Mouse (Mus musculus) liver, adult 2 months (tissue): ENCODE results near the gene C87436. TPM values are rescaled to one million over a fixed set of nuclear protein-coding genes. Genes with fewer than 3 reads are reported as not detected.

Source experiments
- DNase-seq: peaks from one replicate; pipeline ENCODE4 v3.0.0-alpha.2; 2011; ENCODE audit warnings: low read depth, low spot score; ENCODE audit errors: extremely low read depth
- H3K27ac ChIP-seq: fragments of 200-500 bp; replicated peaks from 2 replicates; pipeline ENCODE4 v1.5.1; 2012; ENCODE audit warnings: low read depth, mild to moderate bottlenecking, control low read depth, inconsistent platforms, low read length; ENCODE audit not compliant: insufficient read depth
- H3K27me3 ChIP-seq: fragments of 200-500 bp; 2 replicates; pipeline ENCODE4 v1.6.1; 2012; ENCODE audit warnings: mild to moderate bottlenecking, moderate library complexity, low read length, inconsistent platforms; ENCODE audit not compliant: control insufficient read depth, insufficient read depth
- H3K36me3 ChIP-seq: fragments of 200-500 bp; 2 replicates; pipeline ENCODE4 v1.6.1; 2012; ENCODE audit warnings: low read length, inconsistent platforms; ENCODE audit not compliant: control insufficient read depth, insufficient read depth
- H3K4me1 ChIP-seq: fragments of 200-500 bp; 2 replicates; pipeline ENCODE4 v1.6.1; 2011; ENCODE audit warnings: low read length; ENCODE audit not compliant: control insufficient read depth, insufficient read depth
- H3K4me3 ChIP-seq: fragments of 200-500 bp; 2 replicates; pipeline ENCODE4 v1.5.1; 2011; ENCODE audit warnings: low read depth, mild to moderate bottlenecking, control low read depth, low read length, moderate library complexity; ENCODE audit not compliant: insufficient read depth
- H3K79me2 ChIP-seq: fragments of 200-500 bp; 2 replicates; pipeline ENCODE4 v1.6.1; 2012; ENCODE audit warnings: inconsistent platforms, mild to moderate bottlenecking, low read length, moderate library complexity; ENCODE audit not compliant: control insufficient read depth, insufficient read depth
- H3K9ac ChIP-seq: fragments of 200-500 bp; 2 replicates; pipeline ENCODE4 v1.6.1; 2012; ENCODE audit warnings: low read depth, mild to moderate bottlenecking, control low read depth, inconsistent platforms, low read length
- CTCF ChIP-seq: fragments of 200-500 bp; IDR thresholded peaks from 2 replicates; pipeline ENCODE4 v1.5.1; 2011; ENCODE audit warnings: low read depth, low read length, control low read depth
- POLR2A ChIP-seq: fragments of 200-500 bp; IDR thresholded peaks from 2 replicates; pipeline ENCODE4 v1.6.1; 2011; ENCODE audit warnings: low read length, control low read depth; ENCODE audit not compliant: insufficient read depth; ENCODE audit errors: extremely low read depth
- WGBS: fragments of 180-500 bp; shearing (Covaris S2); methylation state at CpG from one replicate; pipeline ENCODE4 v1.1.7; 2018; 5-methylcytosine and 5-hydroxymethylcytosine counted together
- polyA plus RNA-seq: library from polyadenylated mRNA; depleted of rRNA; stranded (reverse); fragments of >200 nt; gene quantifications from 2 replicates; pipeline ENCODE4 v1.2.3, GENCODE M21; 2012
- total RNA-seq: library from RNA; depleted of rRNA; stranded (reverse); fragments of >200 nt; gene quantifications from 2 replicates; pipeline ENCODE4 v1.2.3, GENCODE M21; 2014

The C87436 gene
- total and polyA plus RNA-seq, 2 experiments, result 7.6 to 10.1 TPM

- H3K36me3 ChIP-seq, result peaks cover 25% of the 10 kb centered on the region
- H3K79me2 ChIP-seq, result no peaks in the 10 kb centered on the region
- H3K4me1 ChIP-seq, result no peaks in the 10 kb centered on the region
- TF ChIP-seq POLR2A (no peak), CTCF (no peak)
- no peak overlapping the region for H3K9ac ChIP-seq
- H3K4me3 ChIP-seq, result no peak overlapping the region
- no peak for DNase-seq
- H3K27ac ChIP-seq, result no peak overlapping the region
- 95% methylated on average over 3 of the region's 3 CpGs for WGBS
- no peaks in the 10 kb centered on the region for H3K27me3 ChIP-seq
Measured at GRCm38 (mm10) chr6:86431531-86431930, 6.6 kb upstream of the C87436 start.

GRCm38 (mm10) chr6:86433696-86434095, 4.5 kb upstream of the C87436 start:
- TF ChIP-seq CTCF (no peak), POLR2A (no peak)
- Histone ChIP-seq H3K27me3 (no peaks in the 10 kb centered on the region), H3K79me2 (no peaks in the 10 kb centered on the region), H3K4me1 (no peaks in the 10 kb centered on the region), H3K4me3 (no peak overlapping the region), H3K36me3 (peaks cover 11% of the 10 kb centered on the region), H3K9ac (no peak overlapping the region), H3K27ac (no peak overlapping the region)
- no peak for DNase-seq
- WGBS, result 89% methylated on average over 1 of the region's 1 CpGs

- H3K4me1 ChIP-seq, result no peaks in the 10 kb centered on the region
- H3K36me3 ChIP-seq, result peaks cover 1% of the 10 kb centered on the region; the same call in 1 of the 2 replicates
- TF ChIP-seq CTCF, result peak; percentile 66
- TF ChIP-seq POLR2A, result no peak
- no peaks in the 10 kb centered on the region for H3K27me3 ChIP-seq
- H3K9ac ChIP-seq, result peak overlapping the region; percentile 77
- H3K27ac ChIP-seq, result peak overlapping the region; percentile 68
- peaks cover 2% of the 10 kb centered on the region; the same call in 1 of the 2 replicates for H3K79me2 ChIP-seq
- DNase-seq, result peak; percentile 69
- WGBS, result 2% methylated on average over 14 of the region's 14 CpGs
- H3K4me3 ChIP-seq, result peak overlapping the region; percentile 76
Measured at GRCm38 (mm10) chr6:86437711-86438110, 463 bp upstream of the C87436 start.

- H3K4me3 ChIP-seq, result peak overlapping the region; percentile 76
- H3K79me2 ChIP-seq, result peaks cover 2% of the 10 kb centered on the region; the same call in 1 of the 2 replicates
- 1% methylated on average over 13 of the region's 13 CpGs for WGBS
- TF ChIP-seq POLR2A, result no peak
- no peak for TF ChIP-seq CTCF
- peaks cover 3% of the 10 kb centered on the region; the same call in 1 of the 2 replicates for H3K36me3 ChIP-seq
- H3K27ac ChIP-seq, result peak overlapping the region; percentile 46
- no peak for DNase-seq
- H3K4me1 ChIP-seq, result no peaks in the 10 kb centered on the region
- H3K27me3 ChIP-seq, result no peaks in the 10 kb centered on the region
- peak overlapping the region; percentile 80 for H3K9ac ChIP-seq
Measured at GRCm38 (mm10) chr6:86439119-86439496, 934 bp downstream of the C87436 start.

- H3K27ac ChIP-seq, result no peak overlapping the region
- H3K4me1 ChIP-seq, result no peaks in the 10 kb centered on the region
- H3K36me3 ChIP-seq, result peaks cover 5% of the 10 kb centered on the region; the same call in 1 of the 2 replicates
- H3K9ac ChIP-seq, result no peak overlapping the region
- peaks cover 2% of the 10 kb centered on the region; the same call in 1 of the 2 replicates for H3K79me2 ChIP-seq
- TF ChIP-seq POLR2A (no peak), CTCF (no peak)
- 98% methylated on average over 1 of the region's 1 CpGs for WGBS
- no peaks in the 10 kb centered on the region for H3K27me3 ChIP-seq
- no peak overlapping the region for H3K4me3 ChIP-seq
- DNase-seq, result no peak
Measured at GRCm38 (mm10) chr6:86439531-86439930, 1.4 kb downstream of the C87436 start.

GRCm38 (mm10) chr6:86441571-86441970, 3.4 kb downstream of the C87436 start:
- no peak overlapping the region for H3K9ac ChIP-seq
- H3K4me3 ChIP-seq, result no peak overlapping the region
- H3K79me2 ChIP-seq, result peaks cover 6% of the 10 kb centered on the region; the same call in 1 of the 2 replicates
- no peak for DNase-seq
- H3K4me1 ChIP-seq, result no peaks in the 10 kb centered on the region
- H3K36me3 ChIP-seq, result peaks cover 18% of the 10 kb centered on the region
- no peaks in the 10 kb centered on the region for H3K27me3 ChIP-seq
- TF ChIP-seq CTCF (no peak), POLR2A (no peak)
- 94% methylated on average over 10 of the region's 10 CpGs for WGBS
- H3K27ac ChIP-seq, result no peak overlapping the region
